Mouse (Mus musculus): ENCODE results near the gene Slc1a2. TPM values are rescaled to one million over a fixed set of nuclear protein-coding genes. Genes with fewer than 3 reads are reported as not detected.

Gene Slc1a2
- 3.9 TPM for polyA plus RNA-seq (2015; fragmentation: Illumina TruSeq; extraction: RNeasy Lipid Tissue Mini Kit (QIAGEN cat#74804); ENCODE audit: insufficient read depth, low replicate concordance)

GRCm38 (mm10) chr2:102658163-102658660, at the start of gene Slc1a2:
Gene Slc1a2 (plus strand): TSS chr2:102658659.

Other genes with a start within 250 kb of the Slc1a2 start
- 0.35 TPM for gene Fjx1, start 206.2 kb upstream of the Slc1a2 start, polyA plus RNA-seq (2015; fragmentation: Illumina TruSeq; extraction: RNeasy Lipid Tissue Mini Kit (QIAGEN cat#74804); ENCODE audit: insufficient read depth, low replicate concordance)
- 0.84 TPM for gene Pamr1, start 108.6 kb upstream of the Slc1a2 start, polyA plus RNA-seq (2015; fragmentation: Illumina TruSeq; extraction: RNeasy Lipid Tissue Mini Kit (QIAGEN cat#74804); ENCODE audit: insufficient read depth, low replicate concordance)
- gene Cd44, start 243.0 kb downstream of the Slc1a2 start, polyA plus RNA-seq (2015; fragmentation: Illumina TruSeq; extraction: RNeasy Lipid Tissue Mini Kit (QIAGEN cat#74804); ENCODE audit: insufficient read depth, low replicate concordance): 143 TPM